Mouse (Mus musculus) bone marrow macrophage, adult 2 months (primary cell): Measurements from ENCODE around the gene Slc29a3.

Source experiments
- CTCF ChIP-seq: IDR thresholded peaks from 2 replicates; pipeline ENCODE4 v1.5.1; 2012; ENCODE audit warnings: low read depth, mild to moderate bottlenecking, low read length, moderate library complexity
- POLR2A ChIP-seq: IDR thresholded peaks from 2 replicates; pipeline ENCODE4 v1.6.1; 2012; ENCODE audit warnings: mild to moderate bottlenecking, low read depth, low read length, borderline replicate concordance

GRCm38 (mm10) chr10:60706268-60706667, 46.3 kb downstream of the Slc29a3 start:
- TF ChIP-seq POLR2A (no peak), CTCF (no peak)
